Mouse (Mus musculus) forelimb bud, embryonic 11.5 days (tissue): ENCODE results near the gene Parp1.

Experiments used
- DNase-seq: peaks from one replicate; pipeline ENCODE4 v3.0.0-alpha.2; 2012; ENCODE audit warnings: low read depth, low spot score

The Parp1 gene

DNA sequence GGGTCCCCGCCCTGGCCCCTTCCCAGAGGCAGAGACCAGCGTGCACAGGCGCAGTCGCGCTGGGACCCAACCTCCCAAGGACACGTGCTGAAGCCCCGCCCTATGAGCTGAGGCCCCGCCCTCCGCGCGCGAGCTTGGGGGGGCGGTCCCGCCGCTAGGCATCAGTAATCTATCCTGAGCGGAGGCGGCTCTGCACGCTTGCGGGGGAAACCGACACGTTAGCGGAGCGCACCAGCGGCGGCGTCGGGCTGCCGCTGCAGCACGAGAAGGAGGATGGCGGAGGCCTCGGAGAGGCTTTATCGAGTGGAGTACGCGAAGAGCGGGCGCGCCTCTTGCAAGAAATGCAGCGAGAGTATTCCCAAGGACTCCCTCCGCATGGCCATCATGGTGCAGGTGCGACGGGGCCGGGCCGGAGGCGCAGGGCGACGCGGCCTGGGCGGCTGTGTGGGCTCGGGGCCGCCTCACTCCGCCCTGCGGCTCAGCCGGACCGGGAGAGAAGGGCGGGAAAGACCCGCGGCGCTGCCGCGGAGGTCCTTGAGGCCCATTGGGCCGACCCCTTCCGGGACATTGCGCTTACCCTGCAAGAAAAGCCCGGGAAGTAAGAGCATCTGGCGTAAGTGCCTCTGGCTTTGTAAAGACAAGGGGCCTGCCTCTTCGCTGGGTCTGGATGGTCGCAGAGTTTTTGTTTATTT is at the start of gene Parp1:
TSS of gene Parp1 (plus strand) at position 164 of the 692 bp plus-strand sequence.
- DNase-seq, result peak; percentile 95

DNA sequence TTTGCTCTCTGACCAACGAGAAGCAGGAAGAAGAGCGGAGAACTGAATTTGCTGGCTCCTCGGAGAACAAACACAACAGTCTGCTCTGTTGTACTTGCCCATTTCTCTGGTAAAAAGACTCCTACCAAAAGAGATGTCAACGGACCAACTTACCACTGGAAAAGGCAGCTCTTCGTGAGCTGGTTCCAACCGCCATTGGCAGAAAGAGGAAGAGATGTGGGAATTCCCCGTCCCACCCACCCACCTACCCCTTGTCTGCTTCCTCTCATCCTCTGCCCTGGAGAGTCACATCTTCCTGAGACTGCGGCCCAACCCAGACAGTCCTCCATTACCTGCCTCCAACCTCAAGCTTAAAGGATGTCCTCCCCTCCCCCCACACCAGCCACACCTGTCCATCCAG is 49.2 kb upstream of the Parp1 start:
- DNase-seq, result no peak

DNA sequence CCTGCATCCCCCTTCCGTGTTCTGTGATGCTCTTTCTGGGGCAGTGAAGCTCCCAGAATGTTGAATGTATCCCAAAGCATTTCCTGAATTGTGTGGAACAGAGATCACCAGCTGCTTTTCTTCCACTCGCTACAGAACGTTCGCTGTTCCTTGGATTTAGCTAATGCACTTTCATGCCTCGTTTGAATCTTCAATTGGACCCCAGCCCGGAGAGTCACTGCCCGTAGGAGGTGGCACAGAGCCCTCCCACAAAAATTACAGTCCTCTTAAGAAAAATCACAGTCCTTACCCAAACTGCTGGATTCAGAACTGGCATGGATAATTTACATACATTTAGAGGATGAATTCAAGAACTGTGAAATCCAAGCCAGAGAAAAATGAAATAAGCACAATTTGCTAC is 48.5 kb upstream of the Parp1 start:
- DNase-seq, result no peak

DNA sequence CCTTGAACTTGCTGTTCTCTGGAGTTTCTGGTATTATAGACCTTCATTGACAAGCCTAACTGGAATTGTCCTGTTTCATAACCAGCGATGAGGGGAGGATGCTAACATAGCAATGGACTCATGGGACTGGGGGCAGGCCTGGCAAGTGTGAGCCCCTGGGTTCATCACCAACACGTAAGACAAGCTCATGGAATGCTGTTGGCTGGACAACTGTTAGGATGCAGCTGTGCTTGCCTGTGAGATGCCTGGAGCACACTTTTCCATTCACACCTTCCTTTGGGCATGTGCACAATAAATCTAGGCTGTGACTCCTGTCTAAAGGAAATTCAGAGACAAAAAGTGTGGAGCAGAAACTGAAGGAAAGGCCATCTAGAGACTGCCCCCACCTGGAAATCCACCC is 45.4 kb upstream of the Parp1 start:
- no peak for DNase-seq

DNA sequence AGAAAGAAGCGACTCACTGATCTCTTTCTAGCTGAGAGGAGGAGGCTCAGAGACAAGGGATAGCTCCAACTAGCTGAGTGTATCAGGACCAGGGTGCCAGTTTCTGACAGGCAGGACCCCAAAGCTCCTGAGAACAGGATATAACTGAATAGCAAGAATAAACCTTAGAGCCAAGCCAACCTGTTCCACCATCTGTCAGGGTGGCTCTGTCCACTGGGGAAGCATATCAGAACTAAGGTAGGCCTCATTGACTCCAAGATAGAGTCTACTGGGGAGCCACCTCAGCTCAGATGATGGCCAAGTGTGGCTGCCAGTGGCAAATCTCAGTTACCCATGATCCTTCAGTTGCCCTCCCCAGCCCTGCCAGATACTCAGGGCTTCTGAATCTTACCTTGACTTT is 43.4 kb upstream of the Parp1 start:
- DNase-seq, result no peak

DNA sequence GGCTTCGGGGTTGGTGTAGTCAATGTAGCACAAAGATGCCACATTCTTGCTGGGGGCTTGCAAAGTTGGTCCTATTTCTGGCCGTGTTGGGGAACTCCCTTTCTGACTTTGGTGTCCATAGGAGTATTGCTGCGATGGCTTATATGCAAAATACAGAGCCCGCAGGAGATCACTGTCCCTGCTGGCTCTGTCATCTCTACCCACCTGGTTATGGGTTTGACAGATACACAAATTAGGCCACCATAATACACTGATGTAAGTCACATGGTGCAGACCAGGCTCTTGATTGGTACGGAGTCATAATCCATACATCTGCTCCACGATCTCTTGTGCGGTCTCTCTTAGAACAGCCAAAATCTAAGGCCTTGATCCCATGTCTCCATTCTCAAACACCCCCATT is 38.9 kb upstream of the Parp1 start:
- no peak for DNase-seq

DNA sequence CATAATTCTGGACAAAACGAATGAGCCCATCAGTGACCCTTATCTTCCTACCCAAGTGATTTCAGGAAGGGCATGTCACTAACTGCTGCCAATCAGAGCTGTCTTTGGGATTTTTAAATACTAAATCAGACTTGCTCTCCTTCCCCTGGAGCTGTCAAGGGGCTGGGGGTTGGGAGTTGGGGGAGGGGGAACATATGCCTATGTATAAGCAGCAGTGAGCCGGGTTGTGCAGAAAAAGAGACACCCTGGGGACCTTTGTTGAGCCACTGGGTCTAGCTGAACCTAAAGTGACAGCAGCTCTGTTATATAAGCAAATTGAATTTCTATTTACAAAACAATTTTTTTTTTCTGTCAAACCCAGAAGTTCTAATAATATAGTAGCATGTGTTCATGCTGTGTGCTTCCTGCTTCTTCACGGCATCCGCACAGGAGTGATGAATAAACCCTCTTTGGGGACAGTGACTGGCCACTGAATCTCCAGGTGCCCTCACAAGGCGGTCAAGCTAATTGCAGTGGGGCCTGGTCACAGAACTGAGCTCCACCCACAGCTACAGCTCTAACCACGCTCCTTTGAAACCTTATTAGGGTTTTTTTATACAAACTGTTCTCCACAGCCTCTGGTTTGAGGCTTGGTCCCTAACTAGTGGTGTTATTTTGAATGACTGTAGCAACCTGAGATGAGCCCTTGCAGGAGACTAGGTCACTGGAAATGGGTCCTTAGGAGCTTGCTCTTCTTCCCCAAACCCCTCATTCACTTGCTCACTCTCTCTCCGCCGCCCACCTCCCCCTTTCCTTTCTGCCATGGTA is 38.1 kb upstream of the Parp1 start:
- no peak for DNase-seq

DNA sequence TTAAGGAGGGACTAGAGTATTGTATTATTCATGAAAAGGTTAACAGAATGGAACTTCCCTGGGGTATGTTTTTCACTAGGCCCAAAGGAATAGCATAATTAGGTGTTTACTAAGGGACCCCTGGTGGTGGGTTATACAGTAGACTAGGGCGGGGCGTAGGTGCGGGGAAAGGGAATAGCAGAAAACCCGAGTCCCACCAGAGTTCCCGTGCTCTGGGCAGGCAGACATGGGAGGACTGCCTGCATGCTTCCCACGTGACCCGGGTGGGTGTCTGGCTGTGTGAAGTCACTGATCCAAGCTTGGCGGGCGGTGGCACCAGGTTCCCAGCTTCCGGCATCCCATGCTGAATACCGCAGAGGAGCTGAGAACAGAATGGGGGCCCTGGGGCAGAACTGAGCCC is 36.1 kb upstream of the Parp1 start:
- DNase-seq, result no peak

DNA sequence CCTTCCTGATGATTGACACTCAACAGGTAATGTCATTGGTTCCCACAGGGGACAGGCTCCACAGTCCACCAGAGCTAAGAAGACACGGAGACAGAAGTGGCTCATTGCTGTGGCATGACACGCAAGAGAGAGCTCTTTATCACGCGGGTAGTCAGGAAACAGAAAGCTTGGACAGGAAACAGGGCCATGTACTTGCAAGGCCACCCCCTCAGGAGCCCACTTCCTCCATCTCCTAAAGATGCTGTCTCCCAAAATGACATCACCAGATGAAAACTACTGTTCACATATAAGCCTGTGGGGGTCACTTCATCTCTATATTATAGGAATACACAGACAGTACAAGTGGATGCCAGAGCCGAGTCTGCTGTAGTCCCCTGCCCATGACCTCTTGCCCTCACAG is 32.0 kb upstream of the Parp1 start:
- no peak for DNase-seq

DNA sequence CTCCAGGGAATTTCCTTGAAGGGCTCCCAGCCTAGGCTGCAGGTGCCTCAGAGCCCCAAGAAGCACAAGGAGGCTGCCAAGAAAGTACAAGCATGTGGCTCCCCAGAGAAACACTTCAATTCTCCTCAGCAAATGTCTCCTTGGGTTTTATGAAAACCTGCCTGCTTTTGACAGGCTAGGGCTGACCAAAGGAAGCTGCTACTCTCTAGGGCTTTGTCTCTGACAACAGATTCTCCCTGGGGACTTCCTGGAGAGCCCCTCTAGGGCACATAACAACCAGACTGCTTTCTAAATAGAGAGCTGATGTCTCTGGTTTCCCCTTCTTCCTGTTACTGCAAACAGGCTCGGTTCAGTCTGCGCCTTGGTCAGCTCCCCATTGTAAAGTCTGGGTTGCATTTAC is 27.5 kb upstream of the Parp1 start:
- no peak for DNase-seq

DNA sequence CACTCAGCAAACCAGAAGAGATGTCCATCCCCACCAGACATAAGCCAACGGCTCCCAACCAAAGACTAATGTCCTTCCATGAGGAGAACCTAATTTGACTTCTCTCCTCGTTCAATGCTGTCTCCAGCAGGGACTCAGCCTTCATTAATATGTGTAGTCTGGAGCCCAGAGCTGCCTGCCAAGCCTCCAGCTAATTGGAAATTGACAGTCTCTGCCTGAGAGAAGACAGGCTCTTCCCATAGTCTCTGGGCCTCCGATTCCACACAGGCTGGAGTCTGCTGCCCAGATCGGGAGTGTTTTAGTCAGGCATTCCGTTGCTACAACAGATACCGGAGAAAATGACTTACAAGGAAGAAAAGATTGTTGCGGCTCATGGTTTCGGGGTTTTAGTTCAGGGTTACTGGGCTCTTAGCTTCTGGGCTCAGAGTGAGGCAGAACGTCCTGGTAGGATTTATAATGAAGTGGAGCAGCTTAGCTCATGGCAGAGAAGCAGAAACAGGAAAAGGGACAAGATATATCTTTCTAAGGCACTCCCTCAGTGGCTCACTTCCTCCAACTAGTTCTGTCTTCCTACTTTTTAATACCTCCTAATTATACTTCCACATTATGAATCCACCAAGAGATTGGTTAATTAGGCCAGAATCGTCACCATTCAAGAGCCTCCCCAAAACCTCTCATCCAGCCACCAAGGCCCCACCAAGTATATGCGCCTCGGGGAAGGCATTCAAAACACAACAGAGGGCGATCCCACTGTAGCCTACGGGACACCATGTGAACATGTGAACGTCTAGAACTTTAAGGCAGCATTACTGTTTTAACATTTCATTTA is 26.6 kb upstream of the Parp1 start:
- DNase-seq, result no peak

DNA sequence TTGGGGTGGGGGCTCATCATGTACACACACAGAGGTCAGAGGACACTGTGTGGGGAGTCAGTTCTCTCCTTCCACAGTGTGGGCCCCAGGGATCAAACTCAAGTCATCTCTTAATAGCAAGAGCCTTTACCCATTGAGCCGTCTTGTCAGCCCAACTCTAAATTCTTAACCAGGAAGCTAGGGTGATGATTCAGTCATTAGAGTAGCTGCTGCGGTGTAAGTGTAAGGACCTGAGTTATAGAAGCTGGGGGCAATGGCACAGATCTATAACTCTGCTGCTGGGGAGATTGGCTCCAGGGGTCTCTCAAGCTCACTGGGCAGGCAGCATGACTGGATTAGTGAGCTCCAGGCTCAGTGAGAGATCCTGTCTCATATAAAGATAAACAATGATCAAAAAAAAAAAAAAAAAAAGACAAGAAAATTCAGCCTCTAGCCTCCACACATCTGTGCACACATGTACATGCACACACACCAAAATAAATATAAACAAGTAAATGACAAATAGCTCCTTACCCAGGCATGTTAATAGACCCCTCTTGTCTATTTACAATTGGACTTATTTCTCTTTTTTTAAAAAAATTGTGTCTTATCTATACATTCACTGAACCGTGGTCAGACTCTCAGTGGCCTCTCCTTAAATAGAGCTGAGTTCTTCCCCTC is 25.9 kb upstream of the Parp1 start:
- no peak for DNase-seq

DNA sequence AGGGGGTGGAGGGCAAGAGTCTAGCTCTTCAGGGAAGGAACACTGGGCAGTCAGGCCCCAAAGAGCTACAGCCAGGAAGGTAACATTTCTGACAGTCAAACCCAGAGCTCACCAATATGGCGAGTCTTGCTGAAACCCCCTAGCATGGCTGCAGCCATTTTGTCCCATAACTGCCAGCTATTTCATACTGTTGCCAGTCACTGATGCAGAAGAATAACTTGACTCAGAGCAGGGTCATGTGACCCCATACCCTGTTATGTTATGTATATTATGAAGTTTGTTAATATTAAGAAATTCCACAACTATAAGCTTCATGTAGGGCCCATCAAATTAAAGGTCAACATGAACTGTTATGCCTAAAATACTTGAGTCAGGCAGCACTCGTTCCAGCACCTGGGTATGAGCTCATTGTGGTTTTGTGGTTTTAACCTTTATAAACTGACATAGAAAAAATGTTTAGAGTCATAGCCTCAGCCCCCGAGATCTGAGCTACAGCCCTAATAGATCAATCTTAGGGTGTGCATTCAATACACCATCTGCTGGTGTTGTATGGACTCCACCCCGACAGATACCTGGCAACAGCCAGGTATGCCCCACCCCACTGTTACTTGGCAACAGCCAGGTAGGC is 22.7 kb upstream of the Parp1 start:
- DNase-seq, result no peak

DNA sequence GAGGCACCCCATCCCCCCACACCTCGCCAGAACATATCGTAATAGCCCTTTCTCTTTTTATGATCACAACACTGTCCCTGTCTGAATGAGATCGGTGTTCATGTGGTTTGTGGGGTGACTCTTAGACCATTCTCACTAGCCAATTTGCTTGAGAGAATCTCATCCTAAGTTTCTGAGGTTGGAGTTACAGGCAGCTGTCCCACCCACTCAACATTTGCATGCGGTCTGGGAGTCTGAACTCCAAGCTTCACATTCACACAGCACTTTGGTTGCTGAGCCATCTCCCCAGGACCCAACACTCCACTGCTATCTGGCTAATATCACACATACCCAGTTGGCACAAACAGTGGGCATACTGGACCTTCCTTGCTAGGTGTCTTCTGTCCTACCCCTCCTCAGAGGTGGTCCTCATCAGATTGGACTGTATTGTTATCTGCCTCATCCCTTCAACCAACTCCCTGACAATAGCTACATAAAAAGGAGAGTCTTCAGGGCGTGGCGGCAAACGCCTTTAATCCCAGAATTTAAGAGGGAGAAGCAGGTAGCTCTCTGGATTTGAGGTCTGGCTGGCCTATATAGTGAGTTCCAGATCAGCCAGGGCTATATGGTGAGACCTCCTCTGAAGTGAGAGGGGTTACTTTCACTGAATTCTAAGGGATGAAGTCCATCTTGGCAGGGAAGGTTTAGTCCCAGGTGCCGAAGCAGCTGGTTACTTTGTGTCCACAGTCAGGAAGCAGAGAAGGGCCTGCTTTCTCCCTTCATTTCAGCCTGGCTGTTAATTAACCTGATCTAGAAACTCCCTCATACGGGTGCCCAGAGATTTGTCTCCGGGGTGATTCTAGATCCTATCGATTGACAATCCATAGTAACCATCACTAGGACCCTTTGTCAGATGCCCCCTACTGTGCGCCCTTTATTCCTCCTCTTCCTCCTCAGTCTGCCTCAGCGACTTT is 21.6 kb upstream of the Parp1 start:
- DNase-seq, result no peak

DNA sequence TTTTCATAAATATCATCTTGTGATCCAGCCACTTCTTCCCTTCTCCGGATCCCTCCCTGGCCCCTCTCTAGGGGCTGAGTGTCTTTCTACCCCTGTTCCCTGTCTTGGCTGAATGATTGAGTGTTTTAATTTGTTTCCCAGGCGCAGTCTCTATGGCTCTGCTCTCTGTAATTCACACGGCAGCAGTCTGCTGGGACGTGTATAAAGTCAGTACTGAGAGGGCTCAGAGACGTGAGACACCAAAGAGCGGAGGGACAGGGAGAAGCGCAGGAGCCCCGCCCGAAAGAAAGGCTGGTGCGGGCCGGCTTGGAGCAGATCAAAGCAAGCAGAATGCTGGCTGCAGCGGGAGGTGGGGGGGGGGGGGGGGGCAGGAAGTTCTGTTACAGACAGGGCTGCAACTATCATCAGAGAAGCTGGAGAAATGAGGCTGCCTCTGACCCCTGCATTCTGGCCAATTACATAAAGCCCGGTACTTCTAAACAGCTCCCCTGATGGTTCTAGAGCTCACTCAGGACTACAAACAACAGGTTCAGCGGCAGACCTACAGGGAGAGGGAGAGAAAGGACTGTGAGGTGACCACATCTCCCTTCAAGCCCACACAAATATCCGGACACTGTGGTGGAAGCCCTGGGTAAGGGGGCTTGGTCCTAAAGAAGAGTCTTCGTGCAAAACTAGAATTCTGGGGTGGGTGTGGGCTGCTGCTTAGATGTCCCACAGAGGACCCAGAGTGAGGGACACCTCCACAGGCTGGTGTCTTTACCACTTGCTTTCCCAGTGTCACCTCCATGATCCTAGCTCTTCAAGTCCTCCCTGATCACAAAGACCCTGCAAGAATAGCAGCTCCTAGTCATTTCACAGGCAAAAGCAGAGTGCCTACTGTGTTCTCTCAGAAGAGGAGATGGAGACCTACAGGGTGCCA is 20.7 kb upstream of the Parp1 start:
- peak; percentile 63 for DNase-seq

DNA sequence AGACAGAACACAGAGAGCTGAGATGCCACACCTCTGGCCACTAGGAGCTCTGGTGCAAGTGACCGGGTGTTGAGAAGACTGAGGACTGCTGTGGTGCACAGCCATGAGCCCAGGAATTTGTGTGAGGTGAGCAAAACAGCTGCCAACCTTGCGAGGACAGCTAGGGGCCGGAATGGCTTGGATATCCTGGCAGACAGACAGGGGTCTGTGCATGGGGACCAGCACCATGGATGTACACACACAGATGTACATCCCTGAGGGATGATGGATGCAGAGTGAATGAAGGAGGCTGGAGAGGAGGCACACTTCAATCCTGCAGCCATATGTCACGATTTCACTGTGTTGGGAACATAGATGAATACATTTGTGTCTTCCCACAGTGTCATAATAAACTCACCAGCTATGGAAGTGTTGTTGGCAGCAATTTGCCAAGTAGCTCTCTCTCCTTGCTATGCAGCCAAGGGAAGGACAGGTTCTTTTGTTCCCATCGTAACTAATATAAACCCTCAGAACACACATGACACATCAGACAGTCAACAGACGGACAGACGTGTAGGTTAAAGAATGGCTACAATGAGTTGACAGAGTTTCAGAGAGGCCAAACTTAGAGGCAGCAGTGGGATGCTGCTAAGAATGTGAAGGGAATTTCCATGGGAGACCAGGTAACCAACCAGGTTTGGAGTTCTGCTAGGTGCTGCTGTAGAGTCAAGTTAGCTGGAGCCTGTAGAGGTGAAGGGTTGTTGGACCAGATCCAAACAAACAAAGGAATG is 19.0 kb upstream of the Parp1 start:
- DNase-seq, result no peak

DNA sequence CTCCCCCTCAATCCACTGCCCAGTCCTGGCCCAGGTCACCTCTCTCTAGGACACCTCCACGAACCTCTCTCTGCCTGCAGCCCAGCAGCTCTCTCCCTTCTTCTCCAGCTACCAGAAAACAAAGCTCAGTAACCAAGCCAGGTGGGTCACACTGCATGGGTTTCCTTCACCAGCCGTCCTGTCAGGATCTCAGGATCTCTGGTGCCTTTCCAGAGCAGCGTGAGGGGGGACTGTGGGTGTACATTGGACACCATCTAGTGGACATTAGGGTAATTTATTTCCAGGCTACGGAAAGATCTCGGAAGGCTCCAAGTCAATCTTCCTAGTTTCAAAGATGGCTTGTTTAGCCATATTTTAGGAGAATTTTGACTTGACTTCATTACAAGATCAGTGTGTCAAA is 18.0 kb upstream of the Parp1 start:
- DNase-seq, result peak; percentile 50

DNA sequence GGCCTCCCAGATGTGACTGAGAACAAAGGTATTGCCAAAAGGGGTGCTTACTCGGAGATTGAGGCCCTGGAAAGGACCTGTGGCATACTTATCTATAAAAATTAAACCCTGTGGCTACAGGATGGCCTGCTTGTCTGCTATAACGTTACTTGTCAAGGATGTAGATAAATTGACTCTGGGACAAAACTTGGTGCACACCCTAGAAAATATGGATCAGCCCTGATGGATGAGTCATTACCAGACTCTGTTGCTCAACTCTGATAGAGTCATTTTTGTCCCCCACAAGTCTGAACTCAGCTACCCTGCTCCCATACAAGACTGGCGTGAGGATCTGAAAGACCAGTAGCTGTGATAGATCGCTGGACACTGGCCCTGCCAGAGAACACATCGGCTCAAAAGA is 11.8 kb upstream of the Parp1 start:
- no peak for DNase-seq
